Mouse (Mus musculus) layer of hippocampus, adult 11-12 months (tissue): ENCODE data around the gene Nipsnap3a.

Source experiments
- DNase-seq: peaks from one replicate; pipeline ENCODE4 v3.0.0; 2022; ENCODE audit warnings: low spot score

Nipsnap3a gene

GRCm38 (mm10) chr4:52989248-52989647 is at the start of gene Nipsnap3a:
TSS of gene Nipsnap3a (plus strand) at chr4:52989272.
- DNase-seq, result no peak

- no peak for DNase-seq
Measured at GRCm38 (mm10) chr4:52946665-52947064, 42.4 kb upstream of the Nipsnap3a start.

- no peak for DNase-seq
Measured at GRCm38 (mm10) chr4:52949005-52949404, 40.1 kb upstream of the Nipsnap3a start.

- peak; percentile 70 for DNase-seq
Measured at GRCm38 (mm10) chr4:52958693-52959092, 30.4 kb upstream of the Nipsnap3a start.

GRCm38 (mm10) chr4:52964247-52964646 is 24.8 kb upstream of the Nipsnap3a start, which contains the start of gene Olfr270:
TSS of gene Olfr270 (plus strand) at chr4:52964547.
- DNase-seq, result no peak

- DNase-seq, result peak; percentile 21
Measured at GRCm38 (mm10) chr4:52985216-52985615, 3.9 kb upstream of the Nipsnap3a start.

GRCm38 (mm10) chr4:52986266-52986665 is 2.8 kb upstream of the Nipsnap3a start:
- DNase-seq, result no peak

- no peak for DNase-seq
Measured at GRCm38 (mm10) chr4:52999449-52999848, 10.4 kb downstream of the Nipsnap3a start.

- no peak for DNase-seq
Measured at GRCm38 (mm10) chr4:53000154-53000553, 11.1 kb downstream of the Nipsnap3a start.

- DNase-seq, result no peak
Measured at GRCm38 (mm10) chr4:53009183-53009582, 20.1 kb downstream of the Nipsnap3a start.

- DNase-seq, result no peak
Measured at GRCm38 (mm10) chr4:53009871-53010270, 20.8 kb downstream of the Nipsnap3a start.

GRCm38 (mm10) chr4:53011732-53012361 is 22.8 kb downstream of the Nipsnap3a start, which contains the start of gene Nipsnap3b:
TSS of gene Nipsnap3b (plus strand) at chr4:53011880.
- peak; percentile 98 for DNase-seq

GRCm38 (mm10) chr4:53014421-53014820 is 25.3 kb downstream of the Nipsnap3a start:
- DNase-seq, result no peak

- DNase-seq, result no peak
Measured at GRCm38 (mm10) chr4:53015024-53015423, 26.0 kb downstream of the Nipsnap3a start.

GRCm38 (mm10) chr4:53018392-53018791 is 29.3 kb downstream of the Nipsnap3a start:
- no peak for DNase-seq

- no peak for DNase-seq
Measured at GRCm38 (mm10) chr4:53023189-53023925, 34.3 kb downstream of the Nipsnap3a start.

- DNase-seq, result no peak
Measured at GRCm38 (mm10) chr4:53024397-53024796, 35.3 kb downstream of the Nipsnap3a start.

GRCm38 (mm10) chr4:53027811-53028210 is 38.7 kb downstream of the Nipsnap3a start:
- no peak for DNase-seq

GRCm38 (mm10) chr4:53030326-53030948 is 41.4 kb downstream of the Nipsnap3a start:
- no peak for DNase-seq

- DNase-seq, result peak; percentile 41
Measured at GRCm38 (mm10) chr4:53043819-53044218, 54.7 kb downstream of the Nipsnap3a start.

GRCm38 (mm10) chr4:53045807-53046206 is 56.7 kb downstream of the Nipsnap3a start:
- DNase-seq, result no peak

- DNase-seq, result no peak
Measured at GRCm38 (mm10) chr4:53046238-53047022, 57.4 kb downstream of the Nipsnap3a start.
